9 mouse cellular contexts compared by ENCODE assay signal in genomic region chr2:59470326-59471031, GRCm38 (mm10). TPM values are rescaled to one million over a fixed set of nuclear protein-coding genes. Genes with fewer than 3 reads are reported as not detected.
A peak's percentile ranks its signal among the peaks of the same experiment; 100 is the strongest.
DNase-seq lines count a peak whose midpoint lies in the region; ATAC-seq and TF ChIP-seq lines count a peak whose summit lies in the region.
"Had no signal": no experiment of that assay in that cellular context is flagged by ENCODE, and none has a peak within 500 bp of the region (broad histone marks: within the 10 kb centered on the region; RNA-seq: fewer than 3 reads in every experiment).

No protein-coding gene starts in this region.

- ATAC-seq in hindbrain, embryonic 16.5 days = peak; percentile 43; the same call in 1 of the 2 replicates

- TF ChIP-seq CTCF in gastrocnemius, adult 2 months (IDR thresholded peaks at IDR 0.05) = no peak

- H3K27me3 ChIP-seq in hindbrain, embryonic 16.5 days (replicated peaks; ENCODE audit: control insufficient read depth, insufficient read depth, low read length) = no peaks in the 10 kb centered on the region

- no peaks in the 10 kb centered on the region; the same call in 1 of the 2 replicates for H3K4me1 ChIP-seq in hindbrain, embryonic 16.5 days (ENCODE audit: control insufficient read depth, insufficient read depth, low read depth, low read length)

- H3K9me3 ChIP-seq in hindbrain, embryonic 16.5 days (ENCODE audit: control insufficient read depth, low read length) = no peaks in the 10 kb centered on the region

- no peak overlapping the region; the same call in 1 of the 2 replicates for H3K4me2 ChIP-seq in hindbrain, embryonic 16.5 days (ENCODE audit: low read length)

- DNase-seq in gastrocnemius, adult 2 months = peak; percentile 21
- no peak for DNase-seq in gastrocnemius, postnatal 4 days (ENCODE audit: low spot score in 2 of 2)
- DNase-seq in CD4-positive, CD25-positive, alpha-beta regulatory T cell, adult 2 months (ENCODE audit: low read depth, low spot score) = peak; percentile 61
- DNase-seq in cerebellum, postnatal 14 days = peak; percentile 44 to 57
- peak; percentile 26 to 36 for DNase-seq in thymus, postnatal 10 days (ENCODE audit: low spot score in 2 of 2)
- DNase-seq in left cerebral cortex, postnatal 4 days = no peak
- DNase-seq in retina, embryonic 14.5 days (ENCODE audit: low spot score) = no peak

- no peaks in the 10 kb centered on the region for H3K36me3 ChIP-seq in hindbrain, embryonic 16.5 days (ENCODE audit: control insufficient read depth, insufficient read depth, low read length)

- intact Hi-C loops in gastrocnemius, adult 2 months (cut with DNase I) = no loop called here
- intact Hi-C loops in left cerebral cortex, postnatal 4 days (cut with DNase I) = no loop called here

- 55% methylated on average over 11 of the region's 11 CpGs for WGBS in hindbrain, embryonic 16.5 days

- H3K4me3 ChIP-seq in gastrocnemius, adult 2 months = peak overlapping the region; percentile 54
- no peak overlapping the region for H3K4me3 ChIP-seq in hindbrain, embryonic 16.5 days (ENCODE audit: low read length)

- H3K9ac ChIP-seq in hindbrain, embryonic 16.5 days (ENCODE audit: low read depth, low read length) = no peak overlapping the region
- H3K9ac ChIP-seq: liver, embryonic 14.5 days had no signal

- H3K27ac ChIP-seq in gastrocnemius, adult 2 months = peak overlapping the region; percentile 61
- peak overlapping the region; percentile 61; the same call in 1 of the 2 replicates for H3K27ac ChIP-seq in hindbrain, embryonic 16.5 days (ENCODE audit: low read depth, low read length)
- H3K27ac ChIP-seq: liver, embryonic 14.5 days had no signal

RNA-seq across cellular contexts. Expression of gene Dapl1, which starts 14.0 kb away (rescaled TPM):
- not detected for total RNA-seq in gastrocnemius, adult 2 months (2021)
- total RNA-seq in gastrocnemius, postnatal 4 days (2021) = not detected
- polyA plus RNA-seq in hindbrain, embryonic 16.5 days (2015; fragmentation: Nextera tagmentation; extraction: Ambion mirVana) = 1.4 and 2.2 TPM in 2 replicates
- total RNA-seq in left cerebral cortex, postnatal 4 days (2021) = under 1 TPM in 1 of 2 experiments, not detected in 1; 0.74 TPM
- polyA plus RNA-seq: liver, embryonic 14.5 days had no signal

Comparison
In these comparisons a context has a peak if more than half of its experiments do, and no peak if none do; other contexts are left out.
1. DNase-seq: peak in gastrocnemius, adult 2 months (single experiment), CD4-positive, CD25-positive, alpha-beta regulatory T cell, adult 2 months (single experiment), cerebellum, postnatal 14 days (2 of 2) and thymus, postnatal 10 days (2 of 2); none in gastrocnemius, postnatal 4 days (0 of 2), left cerebral cortex, postnatal 4 days (single experiment) and retina, embryonic 14.5 days (single experiment).